Mouse (Mus musculus) kidney, embryonic 15.5 days (tissue): ENCODE measurements around the gene Foxl1. TPM values are rescaled to one million over a fixed set of nuclear protein-coding genes. Genes with fewer than 3 reads are reported as not detected.
A peak's percentile ranks its signal among the peaks of the same experiment; 100 is the strongest.

Experiments used
- ATAC-seq: fragments of 200-750 bp; cut with Nextera tagmentation; replicated peaks from 2 replicates; pipeline ENCODE4 v1.8.0; 2017; ENCODE audit warnings: moderate TSS enrichment; ENCODE audit not compliant: low FRiP score
- H3K27ac ChIP-seq: fragments of 300-500 bp; sonication (generic); 2 replicates; pipeline ENCODE4 v1.5.1; 2015; ENCODE audit warnings: mild to moderate bottlenecking, inconsistent platforms
- H3K27me3 ChIP-seq: fragments of 300-500 bp; sonication (generic); 2 replicates; pipeline ENCODE4 v1.6.1; 2015; ENCODE audit warnings: inconsistent platforms
- H3K36me3 ChIP-seq: fragments of 300-500 bp; sonication (generic); 2 replicates; pipeline ENCODE4 v1.6.1; 2015; ENCODE audit warnings: inconsistent platforms
- H3K4me1 ChIP-seq: fragments of 300-500 bp; sonication (generic); 2 replicates; pipeline ENCODE4 v1.6.1; 2015; ENCODE audit warnings: inconsistent platforms
- H3K4me2 ChIP-seq: fragments of 300-500 bp; sonication (generic); 2 replicates; pipeline ENCODE4 v1.6.1; 2015; ENCODE audit warnings: moderate library complexity, mild to moderate bottlenecking, inconsistent platforms
- H3K4me3 ChIP-seq: fragments of 300-500 bp; sonication (generic); replicated peaks from 2 replicates; pipeline ENCODE4 v1.5.1; 2015; ENCODE audit warnings: mild to moderate bottlenecking, inconsistent platforms
- H3K9ac ChIP-seq: fragments of 300-500 bp; sonication (generic); 2 replicates; pipeline ENCODE4 v1.6.1; 2015; ENCODE audit warnings: mild to moderate bottlenecking, inconsistent platforms
- H3K9me3 ChIP-seq: fragments of 300-500 bp; sonication (generic); replicated peaks from 2 replicates; pipeline ENCODE4 v1.6.1; 2016; ENCODE audit warnings: inconsistent platforms
- WGBS: fragments of 180-500 bp; shearing (Covaris S2); methylation state at CpG from one replicate; pipeline ENCODE4 v1.1.7; 2015; ENCODE audit warnings: mixed read lengths; 5-methylcytosine and 5-hydroxymethylcytosine counted together
- polyA plus RNA-seq: library from polyadenylated mRNA; unstranded; fragments of >200 nt; fragmentation: Nextera tagmentation; extraction: Ambion mirVana; gene quantifications from 2 replicates; pipeline ENCODE4 v1.2.1, GENCODE M21; 2015

Foxl1 gene
- polyA plus RNA-seq, 1 experiment from 2014 or later: 6.7 TPM

- peaks cover 100% of the 10 kb centered on the region for H3K27me3 ChIP-seq
- H3K4me1 ChIP-seq: peaks cover 46% of the 10 kb centered on the region
- H3K9ac ChIP-seq: no peak overlapping the region
- 73% methylated on average over 3 of the region's 3 CpGs for WGBS
- no peaks in the 10 kb centered on the region for H3K9me3 ChIP-seq
- ATAC-seq: no peak
- H3K27ac ChIP-seq: no peak overlapping the region
- H3K4me2 ChIP-seq: no peak overlapping the region
- no peak overlapping the region for H3K4me3 ChIP-seq
- no peaks in the 10 kb centered on the region for H3K36me3 ChIP-seq
Observed at GRCm38 (mm10) chr8:121085561-121085960, 42.2 kb upstream of the Foxl1 start.

- Histone ChIP-seq H3K9ac (no peak overlapping the region), H3K36me3 (no peaks in the 10 kb centered on the region), H3K4me1 (peaks cover 47% of the 10 kb centered on the region), H3K9me3 (no peaks in the 10 kb centered on the region), H3K27ac (no peak overlapping the region), H3K4me2 (no peak overlapping the region), H3K4me3 (no peak overlapping the region), H3K27me3 (peaks cover 100% of the 10 kb centered on the region)
- WGBS: 25% methylated on average over 19 of the region's 19 CpGs
- no peak for ATAC-seq
Observed at GRCm38 (mm10) chr8:121086004-121086900, 41.5 kb upstream of the Foxl1 start.

GRCm38 (mm10) chr8:121088281-121088680 is 39.5 kb upstream of the Foxl1 start:
- Histone ChIP-seq H3K4me2 (no peak overlapping the region), H3K9me3 (no peaks in the 10 kb centered on the region), H3K4me1 (peaks cover 42% of the 10 kb centered on the region), H3K9ac (no peak overlapping the region), H3K27me3 (peaks cover 100% of the 10 kb centered on the region), H3K36me3 (no peaks in the 10 kb centered on the region), H3K27ac (no peak overlapping the region), H3K4me3 (no peak overlapping the region)
- 8% methylated on average over 8 of the region's 8 CpGs for WGBS
- ATAC-seq: no peak

- H3K9ac ChIP-seq: no peak overlapping the region
- peaks cover 34% of the 10 kb centered on the region for H3K4me1 ChIP-seq
- no peak overlapping the region for H3K4me2 ChIP-seq
- H3K27me3 ChIP-seq: peaks cover 100% of the 10 kb centered on the region
- WGBS: 2% methylated on average over 40 of the region's 40 CpGs
- ATAC-seq: no peak
- no peak overlapping the region for H3K4me3 ChIP-seq
- no peak overlapping the region for H3K27ac ChIP-seq
- no peaks in the 10 kb centered on the region for H3K36me3 ChIP-seq
- no peaks in the 10 kb centered on the region for H3K9me3 ChIP-seq
Observed at GRCm38 (mm10) chr8:121088871-121089630, 38.7 kb upstream of the Foxl1 start.

- WGBS: 7% methylated on average over 32 of the region's 32 CpGs
- H3K4me1 ChIP-seq: peaks cover 26% of the 10 kb centered on the region
- H3K27ac ChIP-seq: no peak overlapping the region
- no peak overlapping the region for H3K9ac ChIP-seq
- no peaks in the 10 kb centered on the region for H3K9me3 ChIP-seq
- H3K27me3 ChIP-seq: peaks cover 99% of the 10 kb centered on the region
- no peaks in the 10 kb centered on the region for H3K36me3 ChIP-seq
- ATAC-seq: no peak
- no peak overlapping the region for H3K4me2 ChIP-seq
- no peak overlapping the region for H3K4me3 ChIP-seq
Observed at GRCm38 (mm10) chr8:121089631-121090380, 37.9 kb upstream of the Foxl1 start.

- Histone ChIP-seq H3K4me3 (no peak overlapping the region), H3K27me3 (peaks cover 95% of the 10 kb centered on the region)
Observed at GRCm38 (mm10) chr8:121090716-121091115, 37.0 kb upstream of the Foxl1 start.

GRCm38 (mm10) chr8:121092141-121092540 is 35.6 kb upstream of the Foxl1 start:
- H3K27ac ChIP-seq: no peak overlapping the region
- no peaks in the 10 kb centered on the region for H3K9me3 ChIP-seq
- H3K4me3 ChIP-seq: no peak overlapping the region
- peaks cover 7% of the 10 kb centered on the region for H3K36me3 ChIP-seq
- no peak overlapping the region for H3K9ac ChIP-seq
- H3K4me2 ChIP-seq: no peak overlapping the region
- ATAC-seq: 0 out of 2 replicates have a peak, but pooled peaks have one; percentile 10
- H3K27me3 ChIP-seq: peaks cover 81% of the 10 kb centered on the region
- H3K4me1 ChIP-seq: peaks cover 22% of the 10 kb centered on the region
- WGBS: 26% methylated on average over 6 of the region's 6 CpGs

More at GRCm38 (mm10) chr8:121090716-121091115, 37.0 kb upstream of the Foxl1 start:
- Histone ChIP-seq H3K36me3 (no peaks in the 10 kb centered on the region), H3K4me1 (peaks cover 22% of the 10 kb centered on the region), H3K4me2 (no peak overlapping the region), H3K9me3 (no peaks in the 10 kb centered on the region), H3K27ac (no peak overlapping the region), H3K9ac (no peak overlapping the region)
- whole genome bisulfite sequencing: 6% methylated on average over 1 of the region's 1 CpGs
- no peak for ATAC-seq

- Histone ChIP-seq H3K4me3 (no peak overlapping the region), H3K27me3 (peaks cover 76% of the 10 kb centered on the region), H3K4me1 (peaks cover 22% of the 10 kb centered on the region), H3K27ac (no peak overlapping the region), H3K9ac (no peak overlapping the region), H3K9me3 (no peaks in the 10 kb centered on the region), H3K36me3 (peaks cover 12% of the 10 kb centered on the region), H3K4me2 (no peak overlapping the region)
- ATAC-seq: 0 out of 2 replicates have a peak, but pooled peaks have one; percentile 17
- 3% methylated on average over 16 of the region's 16 CpGs for WGBS
Observed at GRCm38 (mm10) chr8:121092627-121093026, 35.1 kb upstream of the Foxl1 start.

- H3K9me3 ChIP-seq: no peaks in the 10 kb centered on the region
- H3K27me3 ChIP-seq: peaks cover 68% of the 10 kb centered on the region
- H3K4me2 ChIP-seq: no peak overlapping the region
- H3K36me3 ChIP-seq: peaks cover 21% of the 10 kb centered on the region
- WGBS: 56% methylated on average over 6 of the region's 6 CpGs
- no peak for ATAC-seq
- no peak overlapping the region for H3K9ac ChIP-seq
- H3K27ac ChIP-seq: no peak overlapping the region
- peaks cover 22% of the 10 kb centered on the region for H3K4me1 ChIP-seq
- no peak overlapping the region for H3K4me3 ChIP-seq
Observed at GRCm38 (mm10) chr8:121093496-121093895, 34.2 kb upstream of the Foxl1 start.

GRCm38 (mm10) chr8:121104049-121104818 is 23.5 kb upstream of the Foxl1 start:
- Histone ChIP-seq H3K4me3 (no peak overlapping the region), H3K4me2 (no peak overlapping the region), H3K27me3 (no peaks in the 10 kb centered on the region), H3K36me3 (peaks cover 68% of the 10 kb centered on the region), H3K4me1 (peaks cover 19% of the 10 kb centered on the region), H3K9me3 (no peaks in the 10 kb centered on the region), H3K9ac (no peak overlapping the region), H3K27ac (no peak overlapping the region)
- ATAC-seq: 0 out of 2 replicates have a peak, but pooled peaks have one; percentile 20
- WGBS: 50% methylated on average over 17 of the region's 17 CpGs
